Mouse (Mus musculus): ENCODE data around the gene 4921501E09Rik.

DNA sequence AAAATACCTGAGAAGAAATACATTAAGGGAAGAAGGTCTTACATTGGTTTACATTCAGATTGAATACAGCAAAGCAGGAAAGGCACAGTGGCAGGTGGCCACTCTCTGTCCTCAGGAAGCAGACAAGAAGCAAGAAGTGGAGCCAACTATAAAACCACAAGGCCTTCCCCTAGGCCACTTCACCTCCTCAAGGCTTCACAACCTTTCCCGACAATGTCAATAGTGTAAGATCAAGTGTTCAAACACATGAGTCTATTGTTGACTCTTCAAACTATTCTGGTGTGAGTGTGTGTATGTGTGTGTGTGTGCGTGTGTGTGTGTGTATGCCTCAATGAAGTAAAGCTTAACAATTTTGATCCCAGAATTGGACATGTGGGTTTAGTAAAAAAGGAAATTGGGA is 29.5 kb upstream of the 4921501E09Rik start:
- no peak for TF ChIP-seq GATA1 (IDR thresholded peaks at IDR 0.05; ENCODE audit: low read length)
- no peak for TF ChIP-seq TAL1 (IDR thresholded peaks at IDR 0.05; ENCODE audit: low read length)

Measured in erythroblast, embryonic 14.5 days (primary cell).